Mouse (Mus musculus) CH12.LX (cell line): ENCODE measurements at regions not wholly inside any gene's neighbourhood (a gene's known extent, or its start where the extent isn't known, plus 50 kb on each side); places are given as distances from the start of the nearest gene placed in this dataset.

ENCODE experiments used
- DNase-seq: peaks from one replicate; pipeline ENCODE4 v3.0.0-alpha.2; 2013; ENCODE audit errors: extremely low read depth
- H3K27ac ChIP-seq: 2 replicates; pipeline ENCODE4 v1.5.1; 2012; ENCODE audit warnings: low read depth, mild to moderate bottlenecking, control low read depth, moderate library complexity; ENCODE audit not compliant: insufficient read depth
- H3K27me3 ChIP-seq: replicated peaks from 2 replicates; pipeline ENCODE3; 2012; ENCODE audit warnings: inconsistent platforms
- H3K36me3 ChIP-seq, 2 experiments: replicated peaks in 1 of 2; 2 replicates each; pipeline versions ENCODE3 to v1.6.1; 2012; ENCODE audit warnings: inconsistent platforms in 1 of 2, low read length in 1 of 2, mild to moderate bottlenecking in 1 of 2, mixed read lengths in 1 of 2, moderate library complexity in 1 of 2; ENCODE audit not compliant: control insufficient read depth in 1 of 2, insufficient read depth in 1 of 2
- H3K4me1 ChIP-seq, 2 experiments: 2 replicates each; pipeline ENCODE4 v1.6.1; 2012; ENCODE audit warnings: inconsistent platforms in 1 of 2, moderate library complexity in 1 of 2; ENCODE audit not compliant: insufficient read depth in 2 of 2, control insufficient read depth in 1 of 2
- H3K4me2 ChIP-seq: 2 replicates; pipeline ENCODE4 v1.6.1; 2012; ENCODE audit warnings: low read depth, mild to moderate bottlenecking, control low read depth; ENCODE audit not compliant: poor library complexity, insufficient read depth, severe bottlenecking
- H3K4me3 ChIP-seq, 3 experiments: fragments of 150-350 bp in 1 of 3; sonication (generic) in 1 of 3; replicated peaks in 1 of 3; 2 replicates each; pipeline versions ENCODE3 to v1.5.1; 2011 to 2012; ENCODE audit warnings: low read depth in 2 of 3, low read length in 2 of 3, mild to moderate bottlenecking in 2 of 3, moderate library complexity in 2 of 3, control low read depth in 1 of 3, improper control_type of control experiment in 1 of 3, inconsistent platforms in 1 of 3, mixed read lengths in 1 of 3; ENCODE audit not compliant: poor library complexity in 1 of 3
- H3K79me2 ChIP-seq: replicated peaks from 2 replicates; pipeline ENCODE4 v1.6.1; 2012; ENCODE audit warnings: mild to moderate bottlenecking, moderate library complexity; ENCODE audit not compliant: control insufficient read depth, poor library complexity, insufficient read depth, severe bottlenecking; ENCODE audit errors: extremely low read depth
- H3K9ac ChIP-seq: 2 replicates; pipeline ENCODE4 v1.6.1; 2012; ENCODE audit warnings: low read depth, mild to moderate bottlenecking, control low read depth, moderate library complexity; ENCODE audit not compliant: insufficient read depth
- H3K9me3 ChIP-seq: replicated peaks from 2 replicates; pipeline ENCODE3; 2012; ENCODE audit warnings: low read length, inconsistent platforms, mixed read lengths
- CHD2 ChIP-seq: IDR thresholded peaks from 2 replicates; pipeline ENCODE4 v1.6.1; 2011; ENCODE audit warnings: low read length, improper control_type of control experiment
- CTCF ChIP-seq, 2 experiments: IDR thresholded peaks in 1 of 2; conservative IDR thresholded peaks in 1 of 2; 2 replicates each; pipeline ENCODE4 v1.5.1; 2011 to 2012; ENCODE audit warnings: low read depth in 2 of 2, low read length in 2 of 2, improper control_type of control experiment in 1 of 2, inconsistent platforms in 1 of 2, mild to moderate bottlenecking in 1 of 2, moderate library complexity in 1 of 2
- E2F4 ChIP-seq: IDR thresholded peaks from 2 replicates; pipeline ENCODE4 v1.6.1; 2011; ENCODE audit warnings: low read depth, low read length, improper control_type of control experiment; ENCODE audit not compliant: insufficient replicate concordance
- EP300 ChIP-seq: IDR thresholded peaks from 2 replicates; pipeline ENCODE4 v1.6.1; 2011; ENCODE audit warnings: low read length, improper control_type of control experiment
- GABPA ChIP-seq: IDR thresholded peaks from 2 replicates; pipeline ENCODE4 v1.6.1; 2012; ENCODE audit warnings: low read depth, low read length, improper control_type of control experiment, inconsistent platforms; ENCODE audit not compliant: insufficient replicate concordance
- HCFC1 ChIP-seq: IDR thresholded peaks from 2 replicates; pipeline ENCODE4 v1.6.1; 2012; ENCODE audit warnings: low read depth, mild to moderate bottlenecking, inconsistent platforms, low read length, improper control_type of control experiment
- JUND ChIP-seq: conservative IDR thresholded peaks from 2 replicates; pipeline ENCODE4 v1.6.1; 2011; ENCODE audit warnings: low read depth, low read length, improper control_type of control experiment
- KAT2A ChIP-seq: IDR thresholded peaks from 2 replicates; pipeline ENCODE4 v1.6.1; 2012; ENCODE audit warnings: low read length, improper control_type of control experiment, inconsistent platforms; ENCODE audit not compliant: insufficient replicate concordance
- MAFK ChIP-seq: IDR thresholded peaks from 2 replicates; pipeline ENCODE4 v1.6.1; 2011; ENCODE audit warnings: low read length, improper control_type of control experiment; ENCODE audit not compliant: insufficient replicate concordance
- MAZ ChIP-seq: IDR thresholded peaks from 2 replicates; pipeline ENCODE4 v1.6.1; 2012; ENCODE audit warnings: low read depth, mild to moderate bottlenecking, inconsistent platforms, low read length, improper control_type of control experiment, moderate library complexity
- MEF2A ChIP-seq: IDR thresholded peaks from 2 replicates; pipeline ENCODE4 v1.6.1; 2014; ENCODE audit warnings: low read depth, mild to moderate bottlenecking, inconsistent platforms, low read length, improper control_type of control experiment, borderline replicate concordance
- MXI1 ChIP-seq: IDR thresholded peaks from 2 replicates; pipeline ENCODE4 v1.6.1; 2011; ENCODE audit warnings: mild to moderate bottlenecking, low read depth, low read length, improper control_type of control experiment
- POLR2A ChIP-seq: IDR thresholded peaks from 2 replicates; pipeline ENCODE4 v1.6.1; 2011; ENCODE audit warnings: low read depth, mild to moderate bottlenecking, improper control_type of control experiment, low read length
- POLR2AphosphoS2 ChIP-seq: IDR thresholded peaks from 2 replicates; pipeline ENCODE4 v1.6.1; 2011; ENCODE audit warnings: low read depth, low read length, improper control_type of control experiment
- RCOR1 ChIP-seq: conservative IDR thresholded peaks from 2 replicates; pipeline ENCODE4 v1.6.1; 2012; ENCODE audit warnings: low read depth, mild to moderate bottlenecking, inconsistent platforms, low read length, improper control_type of control experiment
- SIN3A ChIP-seq: IDR thresholded peaks from 2 replicates; pipeline ENCODE4 v1.6.1; 2012; ENCODE audit warnings: low read length, improper control_type of control experiment, inconsistent platforms
- SMC3 ChIP-seq: IDR thresholded peaks from 2 replicates; pipeline ENCODE4 v1.6.1; 2011; ENCODE audit warnings: low read depth, low read length, improper control_type of control experiment
- TBP ChIP-seq: conservative IDR thresholded peaks from 2 replicates; pipeline ENCODE4 v1.6.1; 2011; ENCODE audit warnings: low read depth, low read length, improper control_type of control experiment
- TCF12 ChIP-seq: IDR thresholded peaks from 2 replicates; pipeline ENCODE4 v1.6.1; 2014; ENCODE audit warnings: low read depth, mild to moderate bottlenecking, inconsistent platforms, low read length, improper control_type of control experiment
- UBTF ChIP-seq: IDR thresholded peaks from 2 replicates; pipeline ENCODE4 v1.6.1; 2012; ENCODE audit warnings: low read depth, mild to moderate bottlenecking, inconsistent platforms, low read length, improper control_type of control experiment, moderate library complexity
- USF1 ChIP-seq: IDR thresholded peaks from 2 replicates; pipeline ENCODE4 v1.6.1; 2014; ENCODE audit warnings: low read depth, mild to moderate bottlenecking, inconsistent platforms, low read length, improper control_type of control experiment
- ZNF384 ChIP-seq: IDR thresholded peaks from 2 replicates; pipeline ENCODE4 v1.6.1; 2012; ENCODE audit warnings: low read depth, low read length, improper control_type of control experiment, inconsistent platforms
- dilution Hi-C: fragments of 300-500 bp; cut with MboI; formaldehyde crosslinking; loops from 2 replicates; pipeline ENCODE4 v1.14.3; 2020; ENCODE audit warnings: low sequenced_read_pairs; ENCODE audit not compliant: extremely low pct_unique_long_range_greater_than_20kb, extremely low pct_ligation_motif_present
- in situ Hi-C: fragments of 300-500 bp; cut with MboI; formaldehyde crosslinking; loops from 3 replicates; pipeline ENCODE4 v1.14.3; 2019; ENCODE audit warnings: low sequenced_read_pairs, low pct_ligation_motif_present, low pct_unique_long_range_greater_than_20kb, mixed read lengths

GRCm38 (mm10) chr10:66920761-66921684, 174.9 kb upstream of the Jmjd1c start:
- H3K36me3 ChIP-seq: no peaks in the 10 kb centered on the region
- H3K4me1 ChIP-seq: peaks cover 8 to 22% of the 10 kb centered on the region in 2 experiments
- H3K27ac ChIP-seq: no peak overlapping the region; the same call in 1 of the 2 replicates
- peaks cover 5% of the 10 kb centered on the region for H3K9me3 ChIP-seq
- H3K27me3 ChIP-seq: no peaks in the 10 kb centered on the region
- DNase-seq: no peak
- peak overlapping the region; percentile 41 for H3K9ac ChIP-seq
- peak overlapping the region in 1 of 3 experiments; percentile 39 for H3K4me3 ChIP-seq
- H3K4me2 ChIP-seq: peak overlapping the region; percentile 85
- dilution Hi-C loops (no loop called here), in situ Hi-C loops (loop anchor here (10.0 to 25.0 kb wide), 2 partner anchors 84 to 166 kb away; partner anchors contain the start of genes Jmjd1c and Reep3)
- TF ChIP-seq CTCF (conservative IDR thresholded peaks at IDR 0.05 in 1 of 2, IDR thresholded peaks at IDR 0.05 in 1 of 2; ENCODE audit: low read depth in 2 of 2, low read length in 2 of 2): no peak
- TF ChIP-seq KAT2A: no peak
- TF ChIP-seq MEF2A: 0 out of 2 replicates have a peak, but pooled peaks have one; percentile 6
- no peak for TF ChIP-seq TBP
- TF ChIP-seq GABPA: no peak
- no peak for TF ChIP-seq MXI1
- no peak; the same call in 1 of the 2 replicates for TF ChIP-seq CHD2
- TF ChIP-seq TCF12: no peak
- no peak for TF ChIP-seq JUND
- no peak for TF ChIP-seq UBTF
- peak; percentile 2; the same call in 1 of the 2 replicates for TF ChIP-seq MAZ
- TF ChIP-seq E2F4: no peak
- TF ChIP-seq MAFK: no peak
- TF ChIP-seq POLR2AphosphoS2: no peak
- TF ChIP-seq SMC3: no peak
- TF ChIP-seq POLR2A: no peak
- H3K79me2 ChIP-seq: no peaks in the 10 kb centered on the region

GRCm38 (mm10) chr10:66921776-66922175, 174.1 kb upstream of the Jmjd1c start:
- H3K36me3 ChIP-seq: no peaks in the 10 kb centered on the region
- dilution Hi-C loops: no loop called here
- no peak for TF ChIP-seq TCF12
- no peak for TF ChIP-seq SMC3
- no peak for TF ChIP-seq MAFK
- no peak for TF ChIP-seq EP300
- TF ChIP-seq ZNF384: no peak
- TF ChIP-seq RCOR1: no peak
- TF ChIP-seq HCFC1: no peak
- no peak for TF ChIP-seq USF1
- TF ChIP-seq SIN3A: no peak
- TF ChIP-seq KAT2A: no peak
- no peak for TF ChIP-seq GABPA
- TF ChIP-seq, all 38 proteins: peak for 0
- Histone ChIP-seq H3K79me2 (no peaks in the 10 kb centered on the region), H3K9me3 (peaks cover 5% of the 10 kb centered on the region), H3K27me3 (no peaks in the 10 kb centered on the region), H3K4me2 (no peak overlapping the region), H3K27ac (no peak overlapping the region), H3K9ac (no peak overlapping the region), H3K4me3 (no peak overlapping the region), H3K4me1 (peaks cover 8 to 18% of the 10 kb centered on the region in 2 experiments)
- no peak for DNase-seq
- in situ Hi-C loops: loop anchor here (10.0 to 25.0 kb wide), 2 partner anchors 83 to 166 kb away; partner anchors contain the start of genes Jmjd1c and Reep3
